Mouse (Mus musculus): Measurements from ENCODE around the gene Cabp7. TPM values are rescaled to one million over a fixed set of nuclear protein-coding genes. Genes with fewer than 3 reads are reported as not detected.

Cabp7 gene
- polyA plus RNA-seq, 1 experiment from 2014 or later, result 0.13 TPM

GRCm38 (mm10) chr11:4763631-4764030 is 17.1 kb upstream of the Cabp7 start:
- Histone ChIP-seq H3K4me3 (no peak overlapping the region), H3K9ac (no peak overlapping the region), H3K9me3 (no peaks in the 10 kb centered on the region), H3K4me2 (replicated peaks) (no peak overlapping the region), H3K27ac (no peak overlapping the region), H3K36me3 (peaks cover 20% of the 10 kb centered on the region), H3K4me1 (no peaks in the 10 kb centered on the region), H3K27me3 (peaks cover 37% of the 10 kb centered on the region)
- ATAC-seq (ENCODE audit: low FRiP score, low read depth), result no peak
- WGBS, result 11% methylated on average over 5 of the region's 5 CpGs

GRCm38 (mm10) chr11:4762511-4762910 is 15.9 kb upstream of the Cabp7 start:
- H3K4me3 ChIP-seq, result no peak overlapping the region
- 19% methylated on average over 2 of the region's 2 CpGs for WGBS
- H3K27me3 ChIP-seq, result peaks cover 37% of the 10 kb centered on the region
- H3K27ac ChIP-seq, result no peak overlapping the region
- no peaks in the 10 kb centered on the region for H3K4me1 ChIP-seq
- no peak for ATAC-seq (ENCODE audit: low FRiP score, low read depth)
- peaks cover 9% of the 10 kb centered on the region for H3K36me3 ChIP-seq
- H3K9me3 ChIP-seq, result no peaks in the 10 kb centered on the region
- no peak overlapping the region for H3K9ac ChIP-seq
- H3K4me2 ChIP-seq (replicated peaks), result no peak overlapping the region

GRCm38 (mm10) chr11:4761991-4762390 is 15.4 kb upstream of the Cabp7 start:
- Histone ChIP-seq H3K9ac (no peak overlapping the region), H3K4me2 (replicated peaks) (no peak overlapping the region), H3K27ac (no peak overlapping the region), H3K4me3 (no peak overlapping the region), H3K4me1 (no peaks in the 10 kb centered on the region), H3K36me3 (peaks cover 4% of the 10 kb centered on the region; the same call in 1 of the 2 replicates), H3K9me3 (no peaks in the 10 kb centered on the region), H3K27me3 (peaks cover 37% of the 10 kb centered on the region)
- ATAC-seq (ENCODE audit: low FRiP score, low read depth), result no peak
- 4% methylated on average over 6 of the region's 6 CpGs for WGBS

DNA sequence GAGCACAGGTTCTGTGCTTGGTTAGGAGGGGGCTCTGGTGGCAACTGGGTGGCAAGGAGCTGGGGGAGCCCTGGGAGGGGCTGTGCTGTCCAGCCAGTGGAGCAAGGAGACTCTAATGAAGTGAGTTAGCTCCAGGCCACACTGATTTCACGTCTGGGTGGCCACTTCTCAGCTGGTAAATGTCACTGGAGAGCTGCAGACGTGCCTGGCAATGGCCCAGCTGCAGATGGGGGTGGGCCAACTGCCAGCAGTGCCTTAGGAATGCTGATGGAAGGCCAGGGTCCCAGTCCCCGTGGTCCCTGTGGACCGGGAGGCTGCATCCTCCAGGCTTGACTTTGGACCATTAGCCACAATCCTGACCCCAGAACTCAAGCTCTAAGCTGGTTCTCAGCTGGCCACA is 13.9 kb upstream of the Cabp7 start:
- Histone ChIP-seq H3K9me3 (no peaks in the 10 kb centered on the region), H3K36me3 (no peaks in the 10 kb centered on the region), H3K4me2 (replicated peaks) (no peak overlapping the region), H3K27me3 (peaks cover 42% of the 10 kb centered on the region), H3K27ac (no peak overlapping the region), H3K9ac (no peak overlapping the region), H3K4me1 (no peaks in the 10 kb centered on the region), H3K4me3 (no peak overlapping the region)
- WGBS, result 17% methylated on average over 4 of the region's 4 CpGs
- no peak for ATAC-seq (ENCODE audit: low FRiP score, low read depth)

- Histone ChIP-seq H3K4me2 (replicated peaks) (no peak overlapping the region), H3K4me3 (no peak overlapping the region), H3K9me3 (peaks cover 5% of the 10 kb centered on the region; the same call in 1 of the 2 replicates), H3K4me1 (no peaks in the 10 kb centered on the region), H3K9ac (no peak overlapping the region), H3K36me3 (no peaks in the 10 kb centered on the region), H3K27me3 (peaks cover 41% of the 10 kb centered on the region), H3K27ac (no peak overlapping the region)
- 15% methylated on average over 4 of the region's 4 CpGs for WGBS
- no peak for ATAC-seq (ENCODE audit: low FRiP score, low read depth)
These were observed 11.2 kb upstream of the Cabp7 start for GRCm38 (mm10) chr11:4757789-4758158.

GRCm38 (mm10) chr11:4756984-4757788 is 10.6 kb upstream of the Cabp7 start:
- 38% methylated on average over 11 of the region's 11 CpGs for WGBS

GRCm38 (mm10) chr11:4756460-4756859 is 9.9 kb upstream of the Cabp7 start:
- Histone ChIP-seq H3K9ac (no peak overlapping the region), H3K27ac (no peak overlapping the region), H3K27me3 (peaks cover 31% of the 10 kb centered on the region), H3K4me1 (no peaks in the 10 kb centered on the region), H3K4me3 (no peak overlapping the region), H3K4me2 (replicated peaks) (no peak overlapping the region), H3K36me3 (no peaks in the 10 kb centered on the region), H3K9me3 (peaks cover 5% of the 10 kb centered on the region; the same call in 1 of the 2 replicates)
- 77% methylated on average over 9 of the region's 9 CpGs for WGBS
- no peak for ATAC-seq (ENCODE audit: low FRiP score, low read depth)

More at GRCm38 (mm10) chr11:4756984-4757788, 10.6 kb upstream of the Cabp7 start:
- no peak overlapping the region for H3K4me2 ChIP-seq (replicated peaks)
- no peaks in the 10 kb centered on the region for H3K36me3 ChIP-seq
- H3K9ac ChIP-seq, result no peak overlapping the region
- peaks cover 38% of the 10 kb centered on the region for H3K27me3 ChIP-seq
- H3K27ac ChIP-seq, result no peak overlapping the region
- H3K4me3 ChIP-seq, result no peak overlapping the region
- peaks cover 5% of the 10 kb centered on the region; the same call in 1 of the 2 replicates for H3K9me3 ChIP-seq
- ATAC-seq (ENCODE audit: low FRiP score, low read depth), result no peak
- H3K4me1 ChIP-seq, result no peaks in the 10 kb centered on the region

DNA sequence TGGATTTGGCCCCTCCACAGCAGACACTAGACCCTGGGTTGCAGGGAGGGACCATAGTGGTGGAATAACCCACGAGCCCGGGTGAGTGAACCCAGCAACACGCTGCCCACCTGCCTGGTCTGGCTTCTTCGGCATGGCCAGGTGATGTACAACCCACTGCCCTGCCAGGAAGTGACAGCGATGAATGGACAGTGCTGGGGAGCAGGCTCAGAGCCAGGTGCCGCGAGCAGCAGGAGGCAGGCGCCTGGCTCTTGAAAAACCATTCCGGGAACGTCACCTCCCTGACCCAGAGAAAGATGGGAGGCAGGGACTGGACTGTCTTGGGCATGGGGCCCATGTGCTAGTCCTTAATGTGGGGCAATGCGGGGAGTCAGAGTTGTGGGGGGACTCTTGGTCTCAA is 8.3 kb upstream of the Cabp7 start:
- no peak overlapping the region for H3K4me2 ChIP-seq (replicated peaks)
- ATAC-seq (ENCODE audit: low FRiP score, low read depth), result no peak
- H3K36me3 ChIP-seq, result no peaks in the 10 kb centered on the region
- H3K27me3 ChIP-seq, result peaks cover 31% of the 10 kb centered on the region
- H3K4me3 ChIP-seq, result no peak overlapping the region
- H3K27ac ChIP-seq, result no peak overlapping the region
- H3K9me3 ChIP-seq, result peaks cover 5% of the 10 kb centered on the region; the same call in 1 of the 2 replicates
- no peaks in the 10 kb centered on the region for H3K4me1 ChIP-seq
- WGBS, result 84% methylated on average over 11 of the region's 11 CpGs
- H3K9ac ChIP-seq, result no peak overlapping the region

GRCm38 (mm10) chr11:4754036-4754435 is 7.5 kb upstream of the Cabp7 start:
- no peak overlapping the region for H3K9ac ChIP-seq
- no peak overlapping the region for H3K4me3 ChIP-seq
- no peaks in the 10 kb centered on the region for H3K4me1 ChIP-seq
- no peak overlapping the region for H3K27ac ChIP-seq
- peaks cover 5% of the 10 kb centered on the region; the same call in 1 of the 2 replicates for H3K9me3 ChIP-seq
- H3K36me3 ChIP-seq, result no peaks in the 10 kb centered on the region
- 92% methylated on average over 3 of the region's 3 CpGs for WGBS
- peaks cover 39% of the 10 kb centered on the region for H3K27me3 ChIP-seq
- H3K4me2 ChIP-seq (replicated peaks), result no peak overlapping the region
- ATAC-seq (ENCODE audit: low FRiP score, low read depth), result no peak

GRCm38 (mm10) chr11:4752836-4753235 is 6.3 kb upstream of the Cabp7 start:
- H3K27me3 ChIP-seq, result peaks cover 51% of the 10 kb centered on the region
- 19% methylated on average over 10 of the region's 10 CpGs for WGBS

GRCm38 (mm10) chr11:4750263-4750662 is 3.7 kb upstream of the Cabp7 start:
- Histone ChIP-seq H3K27ac (no peak overlapping the region), H3K9me3 (peaks cover 5% of the 10 kb centered on the region; the same call in 1 of the 2 replicates), H3K27me3 (peaks cover 70% of the 10 kb centered on the region), H3K4me1 (peaks cover 17% of the 10 kb centered on the region), H3K4me3 (no peak overlapping the region), H3K9ac (no peak overlapping the region), H3K4me2 (replicated peaks) (no peak overlapping the region), H3K36me3 (no peaks in the 10 kb centered on the region)
- 3% methylated on average over 9 of the region's 9 CpGs for WGBS
- no peak for ATAC-seq (ENCODE audit: low FRiP score, low read depth)

More at GRCm38 (mm10) chr11:4752836-4753235, 6.3 kb upstream of the Cabp7 start:
- Histone ChIP-seq H3K27ac (no peak overlapping the region), H3K4me2 (replicated peaks) (no peak overlapping the region), H3K9ac (no peak overlapping the region), H3K4me1 (no peaks in the 10 kb centered on the region), H3K9me3 (peaks cover 5% of the 10 kb centered on the region; the same call in 1 of the 2 replicates), H3K4me3 (no peak overlapping the region), H3K36me3 (no peaks in the 10 kb centered on the region)
- ATAC-seq (ENCODE audit: low FRiP score, low read depth), result no peak

- no peak overlapping the region for H3K27ac ChIP-seq
- no peak for ATAC-seq (ENCODE audit: low FRiP score, low read depth)
- WGBS, result 1% methylated on average over 11 of the region's 12 CpGs
These were observed 707 bp upstream of the Cabp7 start for GRCm38 (mm10) chr11:4747285-4747684.

More at GRCm38 (mm10) chr11:4747285-4747684, 707 bp upstream of the Cabp7 start:
- H3K4me3 ChIP-seq, result peak overlapping the region; percentile 54
- no peaks in the 10 kb centered on the region for H3K9me3 ChIP-seq
- peaks cover 89% of the 10 kb centered on the region for H3K27me3 ChIP-seq
- no peaks in the 10 kb centered on the region for H3K36me3 ChIP-seq
- H3K4me1 ChIP-seq, result peaks cover 17% of the 10 kb centered on the region
- no peak overlapping the region for H3K9ac ChIP-seq
- peak overlapping the region; percentile 95 for H3K4me2 ChIP-seq (replicated peaks)
